Mouse (Mus musculus): ENCODE measurements around the gene Aptx.

The Aptx gene

GRCm38 (mm10) chr4:40702797-40703709 lies at the start of gene Aptx:
Gene Aptx, minus strand, starts transcription at chr4:40703194.
- DNase-seq = peak; percentile 95

GRCm38 (mm10) chr4:40735351-40735750 lies 32.4 kb upstream of the Aptx start:
- no peak for DNase-seq

GRCm38 (mm10) chr4:40731262-40731661 lies 28.3 kb upstream of the Aptx start:
- DNase-seq = no peak

GRCm38 (mm10) chr4:40727247-40727646 lies 24.3 kb upstream of the Aptx start:
- no peak for DNase-seq

- no peak for DNase-seq
Measured at GRCm38 (mm10) chr4:40725554-40725953, 22.6 kb upstream of the Aptx start.

- DNase-seq = no peak
Measured at GRCm38 (mm10) chr4:40725141-40725540, 22.1 kb upstream of the Aptx start.

- peak; percentile 86 for DNase-seq
Measured at GRCm38 (mm10) chr4:40722687-40723460, 19.9 kb upstream of the Aptx start.

GRCm38 (mm10) chr4:40722011-40722666 lies 19.1 kb upstream of the Aptx start, which contains the start of gene Dnaja1:
Gene Dnaja1, plus strand, starts transcription at chr4:40722150.
- DNase-seq = peak; percentile 96

GRCm38 (mm10) chr4:40720910-40721309 lies 17.9 kb upstream of the Aptx start:
- no peak for DNase-seq

GRCm38 (mm10) chr4:40717141-40717540 lies 14.1 kb upstream of the Aptx start:
- no peak for DNase-seq

GRCm38 (mm10) chr4:40703710-40704275 lies 799 bp upstream of the Aptx start:
- no peak for DNase-seq

- no peak for DNase-seq
Measured at GRCm38 (mm10) chr4:40701796-40702195, 1.2 kb downstream of the Aptx start.

- DNase-seq = no peak
Measured at GRCm38 (mm10) chr4:40700216-40700615, 2.8 kb downstream of the Aptx start.

- no peak for DNase-seq
Measured at GRCm38 (mm10) chr4:40697059-40697458, 5.9 kb downstream of the Aptx start.

- no peak for DNase-seq
Measured at GRCm38 (mm10) chr4:40691100-40691499, 11.9 kb downstream of the Aptx start.

- DNase-seq = no peak
Measured at GRCm38 (mm10) chr4:40683306-40683705, 19.7 kb downstream of the Aptx start.

GRCm38 (mm10) chr4:40682359-40682758 lies 20.6 kb downstream of the Aptx start:
- no peak for DNase-seq

GRCm38 (mm10) chr4:40681908-40682307 lies 21.1 kb downstream of the Aptx start:
- DNase-seq = peak; percentile 78

- peak; percentile 70 for DNase-seq
Measured at GRCm38 (mm10) chr4:40680250-40680860, 22.6 kb downstream of the Aptx start.

GRCm38 (mm10) chr4:40677132-40677531 lies 25.9 kb downstream of the Aptx start:
- peak; percentile 41 for DNase-seq

- no peak for DNase-seq
Measured at GRCm38 (mm10) chr4:40676338-40676737, 26.7 kb downstream of the Aptx start.

GRCm38 (mm10) chr4:40673526-40673925 lies 29.5 kb downstream of the Aptx start:
- no peak for DNase-seq
